Mouse (Mus musculus): ENCODE data around the gene Olfr1184.
"Not testable (repeated sequence)": the region's sequence is repeated elsewhere in the genome, so short reads cannot be mapped to it uniquely, and the experiment has no call there.

The Olfr1184 gene

DNA sequence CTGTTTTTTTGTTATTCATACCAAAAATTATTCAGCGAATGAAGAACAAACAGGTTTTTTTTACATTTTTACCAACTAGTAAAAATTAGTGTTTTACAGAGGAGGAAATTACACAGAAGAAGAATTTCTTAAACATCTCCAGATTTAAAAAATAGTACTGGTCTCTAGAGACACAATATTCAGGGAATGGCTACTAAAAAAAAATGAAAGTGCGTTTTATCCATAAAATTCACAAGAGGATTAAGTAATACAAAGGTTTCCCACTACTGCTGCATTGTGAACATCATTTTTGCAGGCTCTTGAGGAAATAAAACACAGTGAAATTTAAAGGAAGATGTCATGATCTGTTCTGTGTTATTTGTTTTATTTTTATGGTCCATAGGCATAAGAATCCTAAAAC is at the start of gene Olfr1184:
Gene Olfr1184 (plus strand): TSS at position 301 of the 400 bp plus-strand sequence.
- no peak for DNase-seq

DNA sequence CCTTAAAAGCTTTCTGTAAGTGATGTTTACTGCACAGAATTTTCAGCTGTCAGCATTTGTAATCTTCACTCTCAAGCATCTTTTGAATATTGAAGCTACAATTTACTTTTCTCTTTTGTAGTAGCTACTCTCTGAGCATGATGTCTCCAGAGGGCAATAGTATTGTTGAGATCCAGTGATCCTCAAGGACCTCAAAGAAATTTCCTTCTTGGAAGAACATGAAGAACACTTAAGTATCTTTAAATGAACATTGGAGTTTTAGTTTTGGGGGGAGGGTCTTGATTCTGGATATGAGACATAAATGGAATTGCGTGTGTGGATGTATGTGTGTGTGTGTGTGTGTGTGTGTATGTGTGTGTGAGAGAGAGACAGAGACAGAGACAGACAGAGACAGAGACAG is 34.4 kb upstream of the Olfr1184 start, which contains the start of gene Gm13757:
Gene Gm13757 (minus strand): TSS at position 101 of the 400 bp plus-strand sequence.
- DNase-seq, result no peak

DNA sequence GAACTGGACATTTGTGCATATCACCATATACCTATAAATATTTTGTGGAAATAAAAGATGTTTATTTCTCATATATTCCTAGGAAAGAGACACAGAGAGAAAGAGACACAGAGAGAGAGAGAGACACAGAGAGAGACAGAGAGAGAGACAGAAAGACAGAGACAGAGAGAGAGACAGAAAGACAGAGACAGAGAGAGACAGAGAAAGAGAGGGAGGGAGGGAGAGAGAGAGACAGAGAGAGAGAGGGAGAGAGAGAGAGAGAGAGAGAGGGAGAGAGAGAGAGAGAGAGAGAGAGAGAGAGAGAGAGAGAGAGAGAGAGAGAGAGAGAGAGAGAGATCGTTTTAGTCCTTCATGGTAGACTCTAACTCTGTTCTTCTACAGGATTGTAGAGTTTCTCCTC is 28.8 kb upstream of the Olfr1184 start, which contains the start of gene Olfr1183:
Gene Olfr1183 (plus strand): TSS at position 301 of the 400 bp plus-strand sequence.
- not testable (repeated sequence) for DNase-seq

DNA sequence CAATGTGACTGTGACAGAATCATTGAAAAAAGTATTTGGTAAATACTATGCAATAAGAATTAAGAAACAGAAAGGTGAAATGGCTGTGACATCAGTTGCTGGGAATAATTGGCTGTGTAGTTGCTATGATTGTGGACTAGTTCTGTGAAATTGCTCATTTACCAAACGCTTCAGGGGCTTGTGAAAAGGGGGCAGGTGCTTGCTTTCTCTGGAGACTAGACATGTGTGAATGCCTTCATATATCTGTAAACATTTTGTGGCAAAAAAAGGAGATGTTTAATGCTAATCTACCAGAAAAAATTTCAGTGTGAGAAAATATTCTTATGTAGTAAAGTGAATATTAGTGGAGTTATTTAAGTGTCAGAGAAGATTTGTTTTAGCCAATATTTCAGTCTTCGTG is 9.6 kb downstream of the Olfr1184 start, which contains the start of gene Olfr1185-ps1:
Gene Olfr1185-ps1 (plus strand): TSS at position 301 of the 400 bp plus-strand sequence.
- DNase-seq, result no peak

DNA sequence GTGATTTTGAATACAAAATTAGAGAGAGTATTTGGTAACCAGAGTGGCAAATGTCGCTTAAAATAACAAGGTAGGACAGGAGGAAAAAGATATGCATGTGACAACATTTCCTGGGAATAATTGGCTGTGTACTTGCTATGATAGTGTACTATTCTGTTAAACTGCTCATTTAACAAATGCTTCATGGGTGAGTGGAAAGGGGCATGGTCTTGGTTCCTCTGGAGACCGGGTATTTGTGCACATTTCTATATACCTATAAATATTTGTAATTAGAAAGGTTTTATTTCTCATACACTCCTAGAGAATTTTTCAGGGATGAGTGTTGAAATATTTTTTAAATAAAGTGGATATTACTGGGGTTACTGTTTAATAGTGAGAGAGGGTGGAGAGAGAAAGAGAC is 34.9 kb downstream of the Olfr1184 start, which contains the start of gene Olfr1186:
Gene Olfr1186 (plus strand): TSS at position 301 of the 400 bp plus-strand sequence.
- no peak for DNase-seq

DNA sequence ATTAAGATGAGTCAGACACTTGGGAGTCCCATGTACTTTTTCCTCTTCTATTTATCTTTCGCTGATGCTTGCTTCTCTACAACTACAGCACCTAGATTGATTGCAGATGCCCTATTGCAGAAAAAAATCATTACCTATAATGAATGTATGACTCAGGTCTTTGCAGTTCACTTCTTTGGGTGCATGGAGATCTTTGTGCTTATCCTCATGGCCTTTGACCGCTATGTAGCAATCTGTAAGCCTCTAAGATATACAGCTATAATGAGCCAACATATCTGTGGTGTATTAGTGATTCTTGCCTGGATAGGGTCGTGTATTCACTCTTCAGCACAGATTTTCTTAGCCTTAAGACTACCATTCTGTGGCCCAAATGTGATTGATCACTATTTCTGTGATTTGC is 42.3 kb downstream of the Olfr1184 start:
- DNase-seq, result no peak
